Mouse (Mus musculus) stomach, embryonic 16.5 days (tissue): ENCODE results near the gene Umps. TPM values are rescaled to one million over a fixed set of nuclear protein-coding genes. Genes with fewer than 3 reads are reported as not detected.
A peak's percentile ranks its signal among the peaks of the same experiment; 100 is the strongest.

Experiments used
- ATAC-seq: fragments of 200-750 bp; cut with Nextera tagmentation; 2 replicates; pipeline ENCODE4 v1.8.0; 2017; ENCODE audit warnings: moderate number of reproducible peaks, moderate TSS enrichment; ENCODE audit not compliant: insufficient read depth, low FRiP score
- H3K27ac ChIP-seq: fragments of 300-500 bp; sonication (generic); 2 replicates; pipeline ENCODE4 v1.5.1; 2014; ENCODE audit warnings: low read length
- H3K27me3 ChIP-seq: fragments of 300-500 bp; sonication (generic); 2 replicates; pipeline ENCODE4 v1.6.1; 2014; ENCODE audit warnings: low read length, control low read depth, mixed read lengths; ENCODE audit not compliant: control insufficient read depth, insufficient read depth
- H3K36me3 ChIP-seq: fragments of 300-500 bp; sonication (generic); 2 replicates; pipeline ENCODE4 v1.6.1; 2014; ENCODE audit warnings: low read length; ENCODE audit not compliant: control insufficient read depth, insufficient read depth
- H3K4me1 ChIP-seq: fragments of 300-500 bp; sonication (generic); 2 replicates; pipeline ENCODE4 v1.6.1; 2014; ENCODE audit warnings: low read length, control low read depth, mixed read lengths; ENCODE audit not compliant: control insufficient read depth, insufficient read depth
- H3K4me2 ChIP-seq: fragments of 300-500 bp; sonication (generic); 2 replicates; pipeline ENCODE4 v1.6.1; 2014; ENCODE audit warnings: low read depth, low read length, mixed read lengths
- H3K4me3 ChIP-seq: fragments of 300-500 bp; sonication (generic); replicated peaks from 2 replicates; pipeline ENCODE4 v1.5.1; 2014; ENCODE audit warnings: mild to moderate bottlenecking, low read length
- H3K9ac ChIP-seq: fragments of 300-500 bp; sonication (generic); 2 replicates; pipeline ENCODE4 v1.6.1; 2014; ENCODE audit warnings: low read length
- H3K9me3 ChIP-seq: fragments of 300-500 bp; sonication (generic); replicated peaks from 2 replicates; pipeline ENCODE4 v1.6.1; 2016; ENCODE audit warnings: low read length, control low read depth; ENCODE audit not compliant: control insufficient read depth
- WGBS: fragments of 180-500 bp; shearing (Covaris S2); extraction: QIAGEN DNeasy Blood & Tissue Kit; methylation state at CpG from one replicate; pipeline ENCODE4 v1.1.7; 2014; 5-methylcytosine and 5-hydroxymethylcytosine counted together
- polyA plus RNA-seq: library from polyadenylated mRNA; unstranded; fragments of >200 nt; fragmentation: Nextera tagmentation; extraction: Ambion mirVana; gene quantifications from 2 replicates; pipeline ENCODE4 v1.2.1, GENCODE M21; 2015

Umps gene
- polyA plus RNA-seq, 1 experiment from 2014 or later: 54.5 TPM

DNA sequence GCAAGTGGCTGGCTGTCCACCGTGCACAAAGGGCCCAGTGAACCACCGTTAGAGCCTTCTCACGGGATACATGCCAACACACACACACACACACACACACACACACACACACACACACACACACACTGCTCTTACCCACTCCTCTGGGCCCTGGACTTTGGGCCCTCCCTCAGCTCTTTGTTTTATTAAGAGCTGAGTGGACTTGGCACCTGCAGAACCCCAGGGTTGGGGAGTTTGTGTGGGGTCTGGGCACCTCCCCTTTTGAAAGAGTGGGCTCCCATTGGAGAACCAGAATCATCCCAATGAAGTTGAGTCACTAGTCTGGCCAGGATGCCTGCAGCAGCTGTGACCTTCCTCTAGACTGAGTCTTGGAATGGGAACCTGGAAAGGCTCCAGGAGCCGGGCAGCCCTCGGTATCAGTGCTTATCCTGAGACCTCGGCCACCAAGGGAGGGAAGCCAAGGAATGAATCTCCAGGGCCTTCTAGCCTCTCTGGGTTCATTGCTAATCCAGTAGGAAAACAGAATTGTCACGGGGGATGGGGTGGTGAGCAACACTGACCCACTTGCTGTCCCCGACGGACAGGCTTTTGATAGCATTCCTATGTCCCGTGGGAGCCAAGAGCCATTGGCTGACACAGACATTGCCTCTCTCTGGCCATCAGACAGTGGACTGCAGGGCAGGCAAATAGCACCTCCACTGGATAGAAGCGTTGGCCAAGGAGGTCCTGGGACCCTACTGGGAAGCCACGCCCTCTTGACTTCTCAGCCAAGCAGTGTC is 50.2 kb downstream of the Umps start:
- Histone ChIP-seq H3K9ac (no peak overlapping the region), H3K4me1 (peaks cover 42% of the 10 kb centered on the region), H3K36me3 (0 out of 2 replicates have a peak, but pooled peaks cover 7% of the 10 kb centered on the region), H3K4me3 (no peak overlapping the region), H3K27me3 (no peaks in the 10 kb centered on the region), H3K4me2 (peak overlapping the region; percentile 5; the same call in 1 of the 2 replicates), H3K27ac (peak overlapping the region; percentile 73), H3K9me3 (no peaks in the 10 kb centered on the region)
- 53% methylated on average over 12 of the region's 12 CpGs for WGBS
- peak; percentile 57; the same call in 1 of the 2 replicates for ATAC-seq

DNA sequence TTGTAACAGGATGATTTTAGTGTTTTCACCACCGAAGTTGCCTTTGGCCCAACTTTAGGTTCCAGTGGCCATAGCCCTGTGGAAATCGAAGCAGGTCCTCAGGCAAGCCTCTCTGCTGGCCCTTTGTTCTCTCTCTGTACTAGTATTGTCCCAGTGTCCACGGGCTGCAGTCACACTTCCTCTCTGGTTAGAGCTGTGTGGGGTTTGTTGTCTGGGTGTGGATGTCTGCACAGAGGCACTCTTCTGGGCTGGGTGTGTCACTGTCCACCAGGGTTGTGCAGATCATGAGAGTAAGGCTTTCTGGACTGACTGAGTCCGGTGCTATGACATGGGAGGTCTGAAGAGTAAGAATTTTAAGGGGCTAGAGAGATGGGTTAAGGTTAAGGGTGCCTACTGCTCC is 51.8 kb downstream of the Umps start:
- peaks cover 28% of the 10 kb centered on the region for H3K4me1 ChIP-seq
- no peaks in the 10 kb centered on the region for H3K9me3 ChIP-seq
- H3K27ac ChIP-seq: no peak overlapping the region
- WGBS: 74% methylated on average over 4 of the region's 4 CpGs
- H3K36me3 ChIP-seq: 0 out of 2 replicates have a peak, but pooled peaks cover 3% of the 10 kb centered on the region
- no peak overlapping the region for H3K9ac ChIP-seq
- H3K27me3 ChIP-seq: no peaks in the 10 kb centered on the region
- H3K4me3 ChIP-seq: no peak overlapping the region
- H3K4me2 ChIP-seq: no peak overlapping the region
- ATAC-seq: no peak

DNA sequence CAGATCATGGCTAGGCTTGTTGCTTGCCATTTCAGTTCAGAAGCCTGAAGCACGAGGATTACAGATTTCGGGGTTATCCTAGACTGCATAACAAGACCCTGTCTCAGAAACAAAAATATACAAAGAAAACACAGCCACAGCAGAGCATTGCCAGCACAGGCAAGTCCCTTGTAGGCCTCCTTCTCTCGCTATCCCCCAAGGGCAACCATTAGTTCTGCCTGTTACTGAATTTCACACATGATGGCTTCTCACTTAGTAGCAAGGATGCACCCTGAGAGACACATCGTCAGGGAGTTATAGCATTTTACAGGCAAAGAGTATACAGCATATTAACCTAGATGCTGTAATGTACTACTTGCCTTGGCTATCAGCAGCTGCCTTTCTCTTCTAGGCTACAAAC is 58.6 kb downstream of the Umps start:
- no peaks in the 10 kb centered on the region for H3K27me3 ChIP-seq
- H3K9ac ChIP-seq: no peak overlapping the region
- no peaks in the 10 kb centered on the region; the same call in 1 of the 2 replicates for H3K36me3 ChIP-seq
- H3K4me3 ChIP-seq: no peak overlapping the region
- H3K4me2 ChIP-seq: no peak overlapping the region
- H3K27ac ChIP-seq: no peak overlapping the region
- no peak for ATAC-seq
- H3K4me1 ChIP-seq: peaks cover 3% of the 10 kb centered on the region; the same call in 1 of the 2 replicates
- no peaks in the 10 kb centered on the region for H3K9me3 ChIP-seq
- WGBS: 84% methylated on average over 4 of the region's 4 CpGs

Other genes with a start within 250 kb of the Umps start
- gene Muc13, start 173.0 kb downstream of the Umps start, polyA plus RNA-seq: 31.5 and 37.0 TPM in 2 replicates
- gene Itgb5, start 137.4 kb downstream of the Umps start, polyA plus RNA-seq: 15.0 and 15.2 TPM in 2 replicates